Mouse (Mus musculus): Measurements from ENCODE around the gene Tmem205.

The Tmem205 gene

DNA sequence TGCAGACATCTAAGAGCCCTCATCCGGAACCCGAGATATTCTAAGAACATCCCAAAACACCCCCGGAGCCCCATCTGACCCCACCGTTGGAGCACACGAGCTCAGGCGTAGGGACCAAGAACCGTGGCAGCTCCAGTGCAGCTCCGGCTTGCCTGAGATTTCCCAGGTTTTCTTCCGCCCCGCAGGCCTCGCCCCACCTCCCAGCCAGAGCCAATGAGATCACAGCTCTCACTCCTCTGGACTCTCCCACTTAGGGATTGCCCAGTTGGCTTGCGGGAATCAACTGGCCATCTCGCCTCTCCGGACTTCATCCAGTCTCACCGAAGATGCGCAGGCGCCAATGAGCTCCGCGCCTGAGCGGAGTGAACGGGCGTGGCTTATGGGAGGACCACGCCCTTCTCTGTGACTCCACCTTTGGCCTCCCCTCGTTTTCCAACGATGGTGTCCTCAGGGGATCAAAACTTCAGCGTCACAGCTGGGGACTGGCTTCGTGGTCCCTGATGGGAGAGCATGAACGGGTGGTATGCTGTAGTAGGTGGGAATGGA is at the start of gene Tmem205, which contains the start of gene Ccdc159:
Tmem205 (minus strand) TSS at position 349 of the 546 bp plus-strand sequence.
Ccdc159 (plus strand) TSS at position 264 of the 546 bp plus-strand sequence.
- DNase-seq (ENCODE audit: low spot score in 2 of 2) = peak; percentile 96 to 98

DNA sequence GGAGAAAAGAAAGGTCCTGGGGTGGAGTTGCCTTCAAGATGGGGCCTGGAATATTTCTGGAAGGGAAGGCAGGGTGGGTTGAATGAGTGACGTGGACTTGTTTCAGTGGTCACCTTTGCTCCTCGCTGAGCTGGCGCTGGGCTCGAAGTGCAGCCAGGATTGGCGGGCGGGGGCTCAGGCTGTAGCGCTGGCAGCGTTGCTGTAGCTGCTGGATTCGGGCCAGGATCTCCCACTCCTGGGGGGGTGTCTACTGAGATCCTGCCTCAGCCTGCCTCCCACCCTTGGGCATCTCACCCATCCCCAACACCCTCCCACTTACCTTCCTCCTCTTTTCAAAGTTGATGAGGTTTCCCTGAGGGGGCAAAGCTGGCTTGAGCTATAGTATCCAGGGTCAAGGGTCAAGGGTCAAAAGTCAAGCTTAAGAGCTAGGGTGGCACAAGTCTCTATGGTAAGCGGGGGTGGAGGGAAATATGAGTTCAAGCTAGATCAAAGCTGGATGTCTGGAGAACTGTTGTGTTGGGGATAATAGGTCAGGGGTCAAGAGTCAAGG is 49.3 kb upstream of the Tmem205 start:
- DNase-seq (ENCODE audit: low spot score in 2 of 2) = no peak

DNA sequence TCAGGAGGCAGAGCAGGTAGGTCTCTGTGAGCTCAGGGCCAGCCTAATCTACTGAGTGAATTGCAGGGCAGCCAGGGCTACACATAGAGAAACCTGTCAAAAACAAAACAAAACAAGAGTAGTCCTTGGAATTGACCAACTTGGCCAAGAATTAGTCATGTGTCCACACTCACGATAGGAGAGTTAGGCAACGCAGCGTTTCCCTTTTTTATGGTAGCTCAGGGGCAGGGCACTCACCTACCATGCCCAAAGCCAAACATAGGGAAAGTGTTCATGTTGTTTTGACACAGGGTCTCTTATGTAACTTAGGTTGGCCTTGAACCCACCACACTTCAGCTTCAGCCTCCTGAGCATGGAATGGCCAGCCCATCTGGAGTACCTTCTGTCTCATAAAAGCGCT is 41.9 kb upstream of the Tmem205 start:
- no peak for DNase-seq (ENCODE audit: low spot score in 2 of 2)

DNA sequence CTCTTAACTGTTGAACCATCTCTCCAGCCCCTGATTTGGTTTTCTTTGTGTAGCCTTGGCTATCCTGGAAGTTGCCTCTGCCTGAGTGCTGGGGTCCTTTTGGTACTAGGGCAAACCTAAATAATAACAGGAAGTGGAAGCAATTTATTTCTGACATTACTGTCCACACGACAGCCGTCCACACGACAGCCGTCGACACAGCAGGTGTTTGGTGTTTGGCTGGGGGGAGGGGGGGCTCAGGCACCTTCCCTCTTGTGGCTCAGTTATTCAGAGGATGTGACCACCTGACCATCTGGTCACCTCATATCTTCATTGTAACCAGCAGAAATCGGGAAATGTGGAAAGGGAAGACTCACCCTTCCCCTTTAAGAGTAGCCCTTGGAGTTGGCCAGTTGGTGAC is 41.5 kb upstream of the Tmem205 start:
- no peak for DNase-seq (ENCODE audit: low spot score in 2 of 2)

DNA sequence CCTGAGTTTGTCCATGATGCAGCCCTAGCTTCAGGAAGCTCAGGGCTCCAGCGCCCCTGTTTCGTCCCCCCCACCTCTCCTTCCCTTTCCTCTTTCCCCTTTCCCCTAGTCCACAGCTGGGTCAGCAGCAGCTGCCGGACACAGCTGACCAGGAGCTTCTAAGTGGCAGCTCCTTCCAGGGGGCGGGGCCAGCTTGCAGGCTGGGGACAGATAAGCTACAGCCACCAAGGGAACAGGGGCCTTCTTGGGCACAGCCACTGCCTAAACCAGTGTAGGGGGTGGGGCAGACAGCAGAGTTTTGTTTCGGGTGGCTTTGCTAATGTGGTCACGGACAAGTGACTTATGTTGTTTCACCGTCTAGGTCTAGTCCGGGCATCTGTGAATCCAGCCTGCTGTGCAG is 36.1 kb upstream of the Tmem205 start, which contains the start of gene Epor:
Epor (minus strand) TSS at position 90 of the 400 bp plus-strand sequence.
- DNase-seq (ENCODE audit: low spot score in 2 of 2) = peak; percentile 66 to 81

DNA sequence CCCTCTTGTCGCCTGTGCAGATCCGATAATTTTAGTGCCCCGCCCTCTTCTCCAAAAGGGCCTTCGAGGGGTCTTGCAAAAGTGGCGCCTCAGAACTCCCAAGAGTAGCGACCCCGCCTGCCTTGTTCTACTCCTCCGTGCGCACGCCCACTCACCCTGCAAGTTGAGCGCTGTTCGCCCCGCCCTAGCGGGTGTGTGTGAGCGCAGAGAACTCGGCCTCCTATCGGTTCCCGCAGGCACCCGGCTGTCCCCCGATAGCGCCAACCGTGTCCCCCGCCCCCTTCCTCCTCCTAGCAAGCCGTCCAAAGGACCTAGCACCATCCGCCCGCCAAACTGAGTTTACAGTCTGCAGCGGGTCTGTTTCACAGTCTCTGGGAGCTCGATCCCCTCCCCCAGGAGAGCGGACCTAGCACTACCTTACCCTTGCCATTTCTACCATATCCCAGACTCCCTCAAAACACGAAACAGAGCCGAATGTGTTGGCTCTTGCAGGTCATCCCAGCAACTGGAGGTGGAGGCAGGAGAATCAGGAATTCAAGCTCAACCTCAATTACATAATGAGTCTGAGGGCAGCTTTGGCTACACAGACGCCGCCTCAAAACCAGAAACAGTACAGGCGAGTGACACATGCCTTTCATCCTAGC is 35.2 kb upstream of the Tmem205 start:
- DNase-seq (ENCODE audit: low spot score in 2 of 2) = peak; percentile 42 to 62

DNA sequence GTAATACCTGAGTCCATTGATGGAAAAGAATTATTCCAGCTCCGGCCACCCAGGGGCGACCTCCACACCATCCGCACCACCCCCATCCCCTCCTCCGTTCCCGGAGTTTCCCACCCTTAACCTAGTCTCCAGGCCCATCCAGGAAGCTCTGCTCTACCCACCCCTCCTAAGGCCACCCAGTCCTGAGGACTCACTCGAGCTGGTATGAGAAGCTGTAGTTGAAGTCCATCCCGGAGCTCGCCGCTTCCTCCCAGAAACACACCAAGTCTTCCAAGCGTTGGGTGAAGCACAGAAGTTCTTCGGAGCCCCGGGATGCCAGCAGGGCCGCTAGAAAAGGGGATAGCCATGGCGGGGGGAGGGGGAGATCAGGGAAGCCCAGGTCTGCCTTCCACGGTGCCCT is 34.7 kb upstream of the Tmem205 start:
- no peak for DNase-seq (ENCODE audit: low spot score in 2 of 2)

DNA sequence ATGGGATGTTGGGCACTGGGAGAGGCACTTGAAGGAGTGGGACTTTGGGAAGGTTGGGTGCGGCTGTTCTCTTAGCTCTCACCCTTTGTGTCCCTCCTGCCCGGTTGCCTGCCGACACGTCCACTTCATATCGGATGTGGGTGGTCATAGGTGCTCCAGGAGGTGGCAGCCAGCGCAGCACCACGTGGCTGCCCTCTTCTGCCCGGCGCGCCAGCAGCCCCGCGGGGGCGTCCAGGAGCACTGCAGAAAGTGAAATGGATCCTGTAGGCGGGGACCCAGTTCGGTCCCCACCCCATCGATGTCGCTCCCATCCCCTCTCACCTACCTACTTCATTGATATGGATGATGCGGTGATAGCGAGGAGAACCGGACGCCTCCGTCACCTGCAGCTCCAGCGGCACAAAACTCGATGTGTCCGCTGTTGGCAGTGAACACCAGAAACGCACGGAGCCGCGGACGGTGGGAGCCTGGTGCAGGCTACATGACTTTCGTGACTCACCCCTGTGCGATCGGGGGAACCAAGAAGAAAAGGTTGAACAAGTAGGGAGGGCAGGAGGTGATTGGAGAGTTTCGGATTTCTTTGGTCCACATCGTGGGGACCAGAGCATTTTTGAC is 34.1 kb upstream of the Tmem205 start:
- DNase-seq (ENCODE audit: low spot score in 2 of 2) = no peak

DNA sequence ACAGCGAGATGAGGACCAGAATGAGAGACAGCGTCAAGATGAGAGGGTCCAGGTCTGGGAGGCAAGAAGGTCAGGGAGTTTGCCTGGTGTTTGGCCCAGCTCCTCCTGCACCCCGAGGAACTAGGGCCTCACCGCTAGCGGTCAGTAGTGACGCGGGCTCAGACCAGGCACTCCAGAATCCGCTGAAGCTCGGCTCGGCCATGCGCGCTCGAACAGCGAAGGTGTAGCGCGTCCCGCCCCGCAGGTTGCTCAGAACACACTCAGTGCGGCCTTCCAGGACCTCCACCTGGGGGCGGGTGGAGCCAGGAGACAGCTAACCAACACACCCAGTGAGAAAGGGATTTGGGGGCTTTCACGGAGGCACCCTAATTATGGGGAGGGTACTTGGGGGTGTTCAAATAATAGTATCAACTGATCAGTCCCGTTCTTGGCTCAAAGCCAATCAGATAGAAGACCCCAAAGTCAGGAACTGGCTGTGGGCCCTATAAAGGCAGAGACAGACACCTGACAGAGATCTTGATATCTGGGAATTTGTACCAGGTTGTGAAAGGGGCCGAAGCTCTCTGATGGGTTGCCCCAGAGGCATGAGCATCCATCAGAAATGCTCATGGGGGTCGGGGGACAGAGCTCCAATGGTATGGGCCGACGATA is 33.3 kb upstream of the Tmem205 start:
- DNase-seq (ENCODE audit: low spot score in 2 of 2) = no peak

DNA sequence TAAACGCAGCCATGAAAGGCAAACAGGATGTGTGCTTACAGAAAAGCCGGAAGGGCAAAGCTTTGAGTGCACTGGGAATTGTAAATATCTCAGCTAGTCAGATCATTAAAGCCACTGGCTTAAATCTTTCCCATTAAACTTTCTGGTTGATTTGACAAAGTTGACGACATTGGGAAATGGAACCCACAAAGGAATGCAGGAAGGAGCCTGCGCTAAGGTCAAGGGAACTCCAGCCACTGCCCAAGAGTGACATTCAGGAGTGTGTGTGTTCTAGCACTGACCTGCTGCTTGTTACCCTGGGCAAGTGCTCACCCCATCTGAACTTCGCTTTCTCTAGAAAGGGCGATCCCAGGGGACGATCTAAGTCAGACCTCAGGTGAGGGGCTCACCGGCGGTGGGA is 32.8 kb upstream of the Tmem205 start:
- no peak for DNase-seq (ENCODE audit: low spot score in 2 of 2)

DNA sequence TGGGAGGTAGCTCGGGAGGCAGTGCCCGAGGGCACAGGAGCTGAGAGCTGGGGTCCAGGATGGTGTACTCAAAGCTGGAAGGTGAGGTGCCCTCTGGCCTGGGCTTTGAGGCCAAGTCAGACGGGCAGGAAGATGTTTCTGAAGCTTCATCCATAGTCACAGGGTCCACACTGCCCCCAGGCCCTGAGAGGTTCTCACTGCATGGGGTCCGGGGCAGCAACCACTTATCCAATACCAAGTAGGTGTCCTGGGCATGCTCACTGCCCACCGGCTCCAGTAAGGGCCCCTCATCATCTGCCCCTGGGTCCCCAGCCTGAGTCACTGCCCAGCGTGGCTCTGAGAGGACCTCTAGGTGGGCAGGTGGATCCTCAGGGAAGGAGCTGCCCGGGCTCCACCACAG is 31.9 kb upstream of the Tmem205 start:
- DNase-seq (ENCODE audit: low spot score in 2 of 2) = no peak

DNA sequence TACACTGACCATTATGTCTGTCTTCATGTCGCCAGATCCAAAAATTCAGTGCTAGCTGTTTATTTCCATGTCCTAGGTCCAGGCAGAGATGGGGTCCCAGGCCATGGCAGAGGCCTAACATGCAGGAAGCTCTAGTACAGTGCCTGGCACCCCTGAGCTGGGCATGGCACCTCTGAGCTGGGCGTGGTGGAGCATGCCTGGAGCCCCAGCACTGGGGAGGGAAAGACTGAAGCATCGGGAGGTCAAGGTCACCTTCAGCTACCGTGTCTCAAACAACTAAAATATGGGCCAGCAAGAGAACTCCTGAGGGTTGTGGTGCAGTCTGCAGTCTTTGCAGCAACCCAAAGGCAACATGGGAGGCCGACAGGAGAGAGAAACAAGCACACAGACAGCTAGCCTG is 31.0 kb upstream of the Tmem205 start:
- no peak for DNase-seq (ENCODE audit: low spot score in 2 of 2)

DNA sequence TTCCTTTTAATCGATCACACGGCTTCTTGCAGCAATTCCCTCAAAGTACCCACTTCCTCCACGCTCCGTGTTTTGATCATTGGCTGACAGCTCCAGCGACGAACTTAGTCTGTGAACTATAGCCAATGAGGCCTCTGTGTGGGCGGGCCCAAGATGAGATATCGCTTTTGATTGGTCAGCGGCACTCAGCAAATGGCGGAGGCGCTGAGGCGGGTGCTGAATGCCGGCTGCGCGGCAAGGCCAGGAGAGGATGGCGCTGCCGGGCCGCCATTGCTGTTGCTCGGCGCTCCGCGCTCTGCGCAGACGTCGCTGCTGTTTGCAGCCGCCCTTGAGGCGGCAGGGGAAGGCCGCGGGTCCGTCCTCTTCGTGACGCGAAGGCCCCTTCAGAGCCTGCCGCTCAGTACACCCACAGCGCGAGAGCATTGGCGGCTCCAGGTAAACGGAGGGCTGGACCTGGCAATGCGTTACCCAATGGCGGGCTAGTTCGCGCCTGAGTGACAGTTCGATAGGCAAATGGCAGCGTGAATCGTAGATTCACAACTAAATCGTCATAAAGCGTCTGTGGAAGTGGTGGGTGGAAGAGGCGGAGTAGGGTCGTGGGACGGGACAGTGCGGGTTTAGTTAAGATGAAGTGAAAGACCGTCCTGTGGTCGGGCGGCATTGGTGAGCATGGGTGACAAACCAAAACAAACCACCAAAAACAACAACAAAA is 28.4 kb upstream of the Tmem205 start, which contains the start of gene Swsap1:
Swsap1 (plus strand) TSS at position 186 of the 712 bp plus-strand sequence.
- peak; percentile 99 to 100 for DNase-seq (ENCODE audit: low spot score in 2 of 2)

DNA sequence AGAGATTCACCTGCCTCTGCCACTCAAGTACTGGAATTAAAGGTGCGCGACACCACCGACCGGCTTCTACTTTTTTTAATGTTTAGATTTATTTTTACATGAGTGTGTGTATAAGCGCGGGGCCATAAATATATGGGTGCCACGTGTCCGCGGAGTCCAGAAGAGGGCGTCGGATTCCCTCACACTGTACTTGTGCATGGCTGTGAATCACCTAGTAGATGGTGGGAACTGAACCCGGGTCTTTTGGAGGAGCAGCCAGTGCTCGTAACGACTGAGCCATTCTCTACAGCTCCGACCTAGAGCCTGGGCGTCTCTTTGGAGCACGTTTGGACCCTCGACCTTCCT is 27.8 kb upstream of the Tmem205 start:
- no peak for DNase-seq (ENCODE audit: low spot score in 2 of 2)

DNA sequence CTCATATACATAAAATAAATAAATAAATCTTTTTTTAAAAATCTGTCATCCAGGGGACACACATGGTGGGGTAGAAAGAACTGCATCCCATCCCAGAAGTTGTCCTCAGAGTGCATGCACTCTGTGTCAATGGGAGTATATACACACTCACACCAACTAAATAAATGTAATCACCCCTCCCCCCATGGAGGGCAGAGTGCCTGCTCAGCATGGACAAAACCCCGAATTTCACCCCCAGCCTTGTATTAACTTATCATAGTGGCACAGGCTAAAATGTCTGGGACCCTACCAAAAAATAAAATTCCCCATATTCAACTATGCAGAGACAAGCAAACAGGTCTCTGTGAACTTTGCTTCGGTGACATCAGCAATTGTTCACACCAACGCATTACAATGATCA is 27.3 kb upstream of the Tmem205 start:
- DNase-seq (ENCODE audit: low spot score in 2 of 2) = no peak

DNA sequence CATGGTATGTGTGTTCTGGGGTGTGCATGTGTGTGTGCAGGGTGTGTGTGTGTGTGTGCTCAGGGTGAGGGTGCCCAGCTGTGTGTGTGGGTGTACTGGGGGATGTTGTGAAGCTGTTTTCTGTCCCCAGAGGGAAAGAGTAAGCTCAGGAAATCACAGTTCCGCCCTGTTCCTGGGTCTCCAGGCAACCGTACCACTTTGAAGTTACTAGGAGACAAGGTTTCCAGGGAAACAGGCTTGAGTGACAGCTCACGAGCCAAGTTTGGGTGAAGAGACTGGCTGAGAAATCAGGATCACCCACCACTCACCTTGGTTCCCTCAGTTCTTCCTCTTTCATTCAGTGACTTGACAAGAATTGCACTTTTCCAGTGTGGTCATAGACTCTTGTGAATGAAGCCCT is 26.2 kb upstream of the Tmem205 start:
- no peak for DNase-seq (ENCODE audit: low spot score in 2 of 2)

DNA sequence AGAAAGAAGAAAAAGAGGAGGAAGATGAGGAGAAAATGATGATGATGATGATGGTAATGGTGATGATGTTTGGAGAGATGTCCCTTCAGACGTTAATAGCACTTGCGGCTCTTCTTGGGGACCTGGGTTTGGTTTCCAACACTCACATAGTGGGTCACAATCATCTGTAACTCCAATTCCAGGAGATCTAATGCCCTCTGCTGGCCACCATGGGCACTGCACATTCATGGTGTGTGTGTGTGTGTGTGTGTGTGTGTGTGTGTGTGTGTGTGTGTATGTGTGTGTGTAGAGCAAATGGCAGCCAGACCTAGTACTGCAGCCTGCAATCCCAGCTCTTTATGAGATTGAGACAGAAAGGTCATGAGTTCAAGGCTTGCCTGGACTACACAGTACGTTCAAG is 24.6 kb upstream of the Tmem205 start:
- DNase-seq (ENCODE audit: low spot score in 2 of 2) = no peak

DNA sequence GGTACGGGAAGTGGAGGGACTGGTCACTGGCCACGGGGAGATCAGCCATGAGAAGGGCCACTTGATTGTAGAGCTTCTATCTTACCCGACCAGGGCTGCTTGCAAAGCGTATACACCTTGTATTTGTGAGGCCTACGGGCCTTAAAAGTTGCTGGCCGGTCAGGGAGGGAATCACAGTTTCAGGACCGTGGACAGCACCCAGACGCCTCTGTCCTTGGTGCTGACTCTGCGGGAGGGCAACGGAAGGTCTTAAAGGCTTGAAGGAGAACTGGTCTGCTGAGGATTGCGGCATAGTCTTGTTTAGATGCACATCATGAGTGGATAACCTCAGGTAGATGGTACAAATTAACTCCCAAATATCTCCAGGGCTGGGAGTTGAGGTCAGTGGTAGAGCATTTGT is 23.0 kb upstream of the Tmem205 start:
- peak in 1 of 2 experiments; percentile 43 for DNase-seq (ENCODE audit: low spot score in 2 of 2)

DNA sequence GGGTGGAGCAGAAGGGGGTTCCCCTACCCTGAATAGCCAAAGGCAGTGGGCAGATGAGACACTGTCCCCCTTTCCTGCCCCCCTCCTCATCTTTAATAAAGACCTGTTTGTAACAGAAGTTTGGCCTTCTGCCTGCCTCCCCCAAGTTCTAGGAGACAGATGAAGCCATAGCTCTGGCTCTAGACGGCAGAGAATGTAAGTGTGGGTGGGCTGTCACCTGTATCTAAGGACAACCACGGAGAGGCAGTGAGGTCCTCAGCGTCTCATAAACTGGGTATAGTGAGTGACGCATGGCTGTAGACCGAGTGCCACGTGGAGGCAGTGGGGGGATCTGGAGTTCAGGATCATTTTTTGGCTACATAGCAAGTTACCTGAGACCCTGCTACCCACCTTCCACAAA is 21.4 kb upstream of the Tmem205 start:
- DNase-seq (ENCODE audit: low spot score in 2 of 2) = no peak

DNA sequence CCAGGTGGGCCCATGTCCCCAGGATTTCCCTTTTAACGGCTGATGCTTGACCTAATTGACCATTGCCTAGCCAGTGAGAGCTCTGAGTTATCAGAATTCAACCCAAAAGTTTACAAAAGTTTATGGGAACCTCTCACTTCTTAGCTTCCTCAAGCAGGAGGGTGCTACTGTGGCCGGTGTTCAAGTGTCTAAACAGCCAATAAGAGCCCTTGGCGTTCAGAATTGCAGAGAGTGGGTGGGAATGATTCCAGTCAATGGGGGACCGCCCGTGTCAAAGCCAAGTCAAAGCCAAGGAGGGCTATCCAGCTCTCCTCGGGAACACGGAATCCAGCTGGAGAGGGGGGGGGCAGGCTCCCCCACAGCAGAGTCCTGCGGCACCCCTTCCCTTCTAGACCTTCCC is 20.8 kb upstream of the Tmem205 start:
- DNase-seq (ENCODE audit: low spot score in 2 of 2) = no peak

DNA sequence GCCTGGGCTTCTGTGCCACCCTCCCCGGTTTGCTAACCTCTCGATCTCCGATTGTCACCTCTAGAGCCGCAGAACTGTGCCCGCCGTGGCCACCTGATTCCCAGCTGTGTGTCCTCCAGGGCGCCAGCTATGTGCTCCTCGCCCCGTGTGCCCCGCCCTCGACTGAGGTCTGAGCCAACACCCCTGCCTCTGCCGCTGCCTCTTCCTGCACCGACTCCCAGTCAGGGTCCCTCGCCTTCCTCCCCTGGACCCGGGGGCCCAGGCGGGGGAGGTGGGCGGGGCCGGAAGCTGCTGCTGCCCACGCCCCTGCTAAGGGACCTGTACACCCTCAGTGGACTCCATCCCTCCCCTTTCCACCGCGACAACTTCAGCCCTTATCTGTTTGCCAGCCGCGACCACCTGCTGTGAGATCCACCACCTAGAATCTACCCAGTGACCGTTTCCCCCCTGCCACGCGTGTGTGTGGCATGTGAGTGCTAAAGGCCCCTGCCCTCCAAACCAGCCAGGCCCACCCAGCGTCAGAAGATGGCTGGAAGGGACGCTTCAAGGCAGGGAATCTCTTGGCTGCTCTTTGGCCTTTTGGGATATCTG is 20.3 kb upstream of the Tmem205 start:
- no peak for DNase-seq (ENCODE audit: low spot score in 2 of 2)

DNA sequence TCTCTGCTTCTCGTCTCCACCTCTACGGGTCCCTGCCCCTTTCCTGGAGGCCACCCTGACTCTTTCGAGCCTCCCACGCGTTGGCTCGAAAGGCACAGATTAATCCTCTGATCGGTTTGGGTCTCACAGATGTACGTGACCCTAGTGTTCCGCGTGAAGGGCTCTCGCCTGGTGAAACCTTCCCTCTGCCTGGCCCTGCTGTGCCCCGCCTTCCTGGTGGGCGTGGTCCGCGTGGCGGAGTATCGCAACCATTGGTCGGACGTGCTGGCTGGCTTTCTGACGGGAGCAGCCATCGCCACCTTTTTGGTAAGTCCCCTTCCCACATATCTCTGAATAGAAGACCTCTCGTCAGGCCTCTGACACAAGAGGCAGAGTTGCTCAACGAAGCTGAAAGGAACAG is 16.9 kb upstream of the Tmem205 start:
- DNase-seq (ENCODE audit: low spot score in 2 of 2) = no peak

Measured in heart, adult 9 months (tissue).